Mouse (Mus musculus): ENCODE measurements around the gene H1fx.
A peak's percentile ranks its signal among the peaks of the same experiment; 100 is the strongest.

H1fx gene

DNA sequence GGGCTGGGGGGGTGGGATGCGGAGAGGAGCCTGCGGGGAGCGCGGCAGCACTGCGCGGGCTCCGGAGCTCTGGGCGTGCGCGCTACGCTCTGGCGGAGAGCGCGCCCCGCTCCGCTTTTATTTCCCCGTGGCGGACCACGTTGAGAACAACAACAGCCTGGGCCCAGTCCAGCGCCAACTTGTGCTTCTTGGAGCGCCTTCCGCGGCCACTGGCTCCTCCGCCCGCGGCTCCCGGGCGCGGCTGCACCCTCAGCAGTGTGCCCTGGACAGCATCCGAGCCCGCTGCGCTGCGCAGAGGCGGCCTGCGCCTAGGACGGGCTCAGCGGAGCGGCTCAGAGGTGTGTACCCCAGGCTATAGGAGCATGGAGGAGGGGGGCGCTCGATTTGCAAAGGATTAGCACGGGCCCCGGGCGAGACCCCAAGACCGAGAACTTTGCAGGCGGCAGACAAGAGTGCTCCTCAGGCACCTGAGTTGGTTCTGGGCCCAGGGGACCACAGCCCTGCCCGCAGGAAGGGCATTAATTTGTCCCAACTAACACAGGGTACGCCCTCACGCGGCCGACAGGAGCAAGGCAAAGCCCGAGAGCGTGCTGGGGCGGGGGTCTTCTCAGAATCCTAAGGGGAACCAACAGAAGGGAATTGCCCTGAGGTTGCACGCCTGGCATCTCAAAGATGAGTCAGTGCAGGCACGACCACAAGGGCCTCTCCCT lies at the start of gene H1fx:
H1fx (minus strand) TSS at position 91 of the 710 bp plus-strand sequence.
- no peak for TF ChIP-seq GATA4 (IDR thresholded peaks at IDR 0.05; ENCODE audit: insufficient replicate concordance, low read length)

DNA sequence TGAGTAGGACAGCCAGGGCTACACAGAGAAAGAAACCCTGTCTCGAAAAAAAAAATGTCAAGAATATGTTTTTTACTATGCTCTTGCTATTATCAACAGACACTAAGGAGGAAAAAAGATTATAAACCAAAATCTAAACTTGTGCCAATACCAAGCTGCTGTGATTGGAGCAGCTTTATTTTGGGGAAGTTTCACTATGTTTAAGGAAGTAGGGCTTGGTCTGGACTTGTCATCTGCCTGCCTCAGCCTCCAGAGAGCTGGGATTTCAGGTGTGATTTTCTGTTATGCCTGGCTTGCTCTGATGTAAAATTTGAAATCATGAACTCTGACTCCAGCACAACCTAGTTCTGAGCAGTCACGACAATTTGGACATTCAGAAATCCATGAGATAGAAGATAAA lies 49.0 kb upstream of the H1fx start:
- no peak for TF ChIP-seq GATA4 (IDR thresholded peaks at IDR 0.05; ENCODE audit: insufficient replicate concordance, low read length)

DNA sequence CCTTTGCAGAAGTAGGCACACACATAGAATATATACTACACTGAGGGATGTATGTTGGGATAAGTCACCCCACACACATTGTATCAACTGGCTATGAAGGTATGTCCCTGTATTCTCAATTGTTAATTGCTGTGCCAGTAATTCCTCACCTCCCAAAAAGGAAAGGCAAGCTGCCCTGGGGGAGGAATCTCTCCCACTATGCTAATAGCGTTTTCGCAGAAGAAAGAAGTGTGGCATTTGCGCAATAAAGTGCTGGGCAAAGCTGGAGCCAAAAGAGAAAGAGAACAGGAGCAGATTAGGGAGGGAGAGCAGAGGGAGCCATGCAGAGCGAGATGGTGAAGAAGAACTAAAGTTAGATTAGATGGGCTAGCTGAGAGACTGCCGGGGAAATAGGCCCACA lies 46.0 kb upstream of the H1fx start:
- TF ChIP-seq GATA4 (IDR thresholded peaks at IDR 0.05; ENCODE audit: insufficient replicate concordance, low read length), result no peak

DNA sequence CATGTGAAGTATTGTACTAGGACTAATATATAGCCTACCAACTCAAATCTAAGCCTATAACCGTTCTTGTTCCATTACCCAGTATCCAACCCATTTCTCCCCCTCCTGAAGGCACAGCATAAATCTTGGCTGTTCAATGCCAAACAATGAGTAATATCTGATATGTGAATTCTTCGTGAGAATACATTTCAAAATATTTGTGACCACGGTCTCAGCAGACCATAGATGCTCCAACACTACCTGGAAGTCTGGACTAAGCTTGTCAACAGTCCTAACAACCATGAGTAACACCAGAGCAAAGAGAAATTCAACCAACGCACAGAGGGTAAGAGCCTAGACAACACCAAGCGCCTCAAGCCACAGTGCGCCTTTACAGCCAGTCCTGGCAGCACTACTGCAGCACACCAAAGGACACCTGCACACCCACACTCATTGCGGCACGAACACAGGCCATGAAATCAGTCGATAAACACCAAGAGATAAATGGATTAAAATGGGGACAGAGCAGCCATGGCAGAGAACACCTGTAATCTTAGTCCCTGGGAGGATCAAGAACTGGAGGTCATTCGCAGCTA lies 42.0 kb upstream of the H1fx start:
- TF ChIP-seq GATA4 (IDR thresholded peaks at IDR 0.05; ENCODE audit: insufficient replicate concordance, low read length), result no peak

DNA sequence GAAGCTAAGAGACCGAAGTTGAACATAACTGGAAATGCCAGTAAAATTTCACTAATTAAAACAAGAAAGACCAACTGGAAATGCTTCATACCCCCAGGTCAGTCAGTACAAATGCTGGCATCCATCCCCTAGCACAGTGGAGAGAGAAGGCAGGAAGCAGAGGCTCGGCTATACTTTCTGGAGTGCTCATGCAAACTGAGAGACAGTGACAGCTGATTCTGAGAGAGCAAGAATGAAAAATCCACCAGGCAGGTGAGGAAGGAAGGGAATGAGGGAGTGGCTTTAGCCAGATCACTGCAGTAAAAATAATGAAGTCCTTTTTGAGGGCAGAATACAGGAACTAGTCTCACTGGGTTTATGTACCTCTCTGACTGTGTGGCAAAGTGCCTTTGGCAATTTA lies 37.7 kb upstream of the H1fx start:
- no peak for TF ChIP-seq GATA4 (IDR thresholded peaks at IDR 0.05; ENCODE audit: insufficient replicate concordance, low read length)

DNA sequence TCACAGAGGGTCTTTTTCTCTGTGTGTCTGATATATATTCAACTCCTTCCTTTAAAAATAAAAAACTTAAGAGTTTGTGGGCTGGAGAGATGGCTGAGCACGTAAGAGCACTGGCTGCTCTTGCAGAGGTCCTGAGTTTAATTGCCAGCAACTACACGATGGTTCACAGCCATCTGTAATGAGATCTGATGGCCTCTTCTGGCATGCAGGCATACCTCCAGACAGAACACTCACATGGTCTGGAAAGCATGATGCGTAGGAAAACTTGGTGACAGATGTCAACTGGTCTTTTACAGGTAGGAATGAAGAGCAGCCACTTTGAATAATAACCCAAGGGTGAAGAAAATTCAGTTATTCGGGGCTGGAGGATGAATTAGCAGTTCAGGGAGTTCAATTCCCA lies 36.4 kb upstream of the H1fx start:
- TF ChIP-seq GATA4 (IDR thresholded peaks at IDR 0.05; ENCODE audit: insufficient replicate concordance, low read length), result no peak

DNA sequence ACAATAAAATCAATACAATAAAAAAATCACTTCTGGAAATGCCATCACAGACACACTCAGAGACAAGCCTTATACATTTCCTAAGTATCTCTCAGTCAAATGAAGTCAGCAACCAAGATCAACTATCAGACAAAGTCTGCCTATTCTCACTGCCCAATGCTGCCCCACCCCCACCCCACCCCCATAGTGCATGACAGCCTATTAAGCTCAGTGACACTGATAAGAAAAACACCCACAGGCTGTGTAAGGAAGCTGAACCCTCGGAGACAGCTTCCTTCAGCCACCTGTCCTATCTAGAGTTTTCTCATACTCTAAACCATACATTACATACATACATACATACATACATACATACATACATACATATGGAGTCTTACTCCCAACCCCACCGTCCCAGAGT lies 34.4 kb upstream of the H1fx start:
- TF ChIP-seq GATA4 (IDR thresholded peaks at IDR 0.05; ENCODE audit: insufficient replicate concordance, low read length), result no peak

DNA sequence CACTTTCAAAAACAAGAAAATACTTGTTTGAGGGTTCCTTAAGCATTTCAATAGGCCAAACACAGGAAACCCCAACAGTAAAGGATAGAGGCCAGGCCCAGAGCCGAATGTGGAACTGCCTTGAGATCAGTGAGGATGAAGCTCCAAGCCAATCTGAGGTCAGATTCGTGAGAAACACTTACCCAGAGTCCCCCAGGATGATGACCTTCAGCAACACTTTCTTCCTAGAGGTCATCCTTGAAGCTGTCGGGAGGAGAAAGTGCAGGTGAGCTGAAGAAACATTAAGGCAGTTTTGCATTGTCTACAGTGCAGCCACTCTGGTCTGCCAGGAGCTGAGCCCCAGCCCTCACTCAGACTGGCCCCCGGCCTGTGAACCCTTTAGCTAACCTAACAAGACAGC lies 32.0 kb upstream of the H1fx start:
- no peak for TF ChIP-seq GATA4 (IDR thresholded peaks at IDR 0.05; ENCODE audit: insufficient replicate concordance, low read length)

DNA sequence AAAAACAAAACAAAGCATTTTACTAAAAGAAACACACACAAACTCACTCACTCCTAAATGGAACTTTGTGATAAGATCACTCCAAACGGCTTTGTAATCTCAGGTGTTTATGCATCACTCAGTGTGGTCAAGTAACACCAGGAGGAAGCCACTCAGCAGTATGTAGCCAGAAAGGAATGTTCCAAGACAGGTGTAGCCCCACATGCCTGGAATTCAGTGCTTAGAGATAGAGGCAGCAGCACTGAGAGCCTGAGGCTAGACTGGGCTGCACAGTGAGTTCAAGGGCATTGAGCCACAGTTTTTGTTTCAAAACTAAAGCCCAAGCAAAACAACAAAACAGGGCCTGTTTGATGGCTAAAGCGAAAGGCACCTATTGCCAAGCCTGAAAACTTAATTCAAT lies 31.2 kb upstream of the H1fx start:
- no peak for TF ChIP-seq GATA4 (IDR thresholded peaks at IDR 0.05; ENCODE audit: insufficient replicate concordance, low read length)

DNA sequence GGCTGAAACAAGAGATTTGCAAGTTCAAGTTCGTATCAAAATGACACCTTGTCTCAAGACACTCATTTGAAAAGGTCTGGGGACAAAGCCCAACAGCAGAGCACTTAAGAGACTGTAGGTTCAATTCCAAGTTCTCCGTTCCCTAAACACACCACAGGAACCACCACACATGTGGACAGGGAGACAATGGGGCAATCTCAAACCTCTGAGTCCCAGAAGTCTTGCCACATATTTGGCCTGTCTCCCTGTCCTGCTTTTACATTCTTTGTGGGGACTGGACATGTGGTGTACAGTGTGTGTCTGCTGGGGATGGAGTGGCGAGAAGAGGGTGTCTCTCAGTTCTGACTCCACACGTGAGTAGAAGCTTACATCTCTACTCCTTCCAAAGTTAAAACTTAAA lies 27.8 kb upstream of the H1fx start:
- no peak for TF ChIP-seq GATA4 (IDR thresholded peaks at IDR 0.05; ENCODE audit: insufficient replicate concordance, low read length)

DNA sequence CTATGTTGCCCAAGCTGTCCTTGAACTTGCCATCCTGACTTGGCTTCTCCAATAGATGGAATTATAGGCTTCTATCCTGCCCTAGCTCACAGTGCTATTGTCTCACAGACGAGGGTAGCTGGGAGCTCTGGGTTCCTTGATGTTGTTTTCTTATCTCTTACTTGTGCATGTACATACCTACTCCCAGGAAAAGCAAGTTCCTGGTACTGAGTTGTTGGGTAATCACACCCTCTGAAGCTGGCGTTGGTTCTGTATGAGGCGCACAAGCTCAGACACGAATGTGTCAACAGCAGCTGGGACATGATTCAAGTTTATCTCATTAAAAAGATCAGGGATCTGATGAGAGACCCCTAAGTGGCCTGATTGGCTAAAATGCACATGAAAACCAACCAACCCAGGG lies 22.0 kb upstream of the H1fx start:
- TF ChIP-seq GATA4 (IDR thresholded peaks at IDR 0.05; ENCODE audit: insufficient replicate concordance, low read length), result no peak

DNA sequence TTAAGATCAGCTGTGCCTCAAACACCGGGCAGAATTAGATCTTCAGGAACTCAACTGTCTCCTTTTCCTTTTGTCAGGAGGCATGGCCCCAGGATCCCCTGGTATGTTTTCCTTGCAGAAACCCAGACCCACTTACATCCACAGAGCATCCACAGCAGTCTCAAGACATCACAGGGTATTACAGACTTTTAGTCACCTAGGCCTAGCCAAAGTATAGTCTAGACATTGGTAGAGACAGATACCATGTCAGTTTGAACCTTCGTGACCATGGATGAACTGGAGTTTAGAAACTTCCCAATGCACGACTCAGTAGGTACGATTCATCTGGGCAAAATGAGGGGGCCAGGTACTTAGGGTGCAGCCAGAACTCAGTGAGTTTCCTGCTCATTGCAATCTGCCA lies 16.9 kb upstream of the H1fx start:
- TF ChIP-seq GATA4 (IDR thresholded peaks at IDR 0.05; ENCODE audit: insufficient replicate concordance, low read length), result no peak

DNA sequence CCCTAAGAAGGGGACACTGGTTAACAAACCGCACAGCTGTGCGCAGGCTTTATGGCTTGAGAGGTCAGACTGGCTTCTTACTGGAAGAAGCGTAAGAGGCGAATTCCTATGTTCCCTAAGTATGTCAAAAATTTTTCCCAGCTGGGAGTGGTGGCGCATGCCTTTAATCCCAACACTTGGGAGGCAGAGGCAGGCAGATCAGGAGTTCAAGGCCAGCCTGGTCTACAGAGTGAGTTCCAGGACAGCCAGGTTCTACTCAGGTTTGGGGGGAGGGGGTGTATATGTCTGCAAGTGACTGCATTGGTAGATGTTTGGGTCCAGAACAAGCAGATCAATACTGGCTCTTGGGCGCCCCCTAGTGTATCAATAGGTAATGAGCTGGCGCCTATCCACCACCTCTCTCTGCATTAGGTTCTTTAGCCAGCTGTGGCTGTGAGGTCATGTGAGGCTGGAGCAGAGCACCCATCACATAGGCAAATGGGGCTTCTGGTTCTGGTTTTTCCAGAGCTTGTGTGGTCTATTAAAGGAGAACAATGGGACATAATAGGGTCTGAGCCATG lies 16.3 kb upstream of the H1fx start:
- TF ChIP-seq GATA4 (IDR thresholded peaks at IDR 0.05; ENCODE audit: insufficient replicate concordance, low read length), result no peak

DNA sequence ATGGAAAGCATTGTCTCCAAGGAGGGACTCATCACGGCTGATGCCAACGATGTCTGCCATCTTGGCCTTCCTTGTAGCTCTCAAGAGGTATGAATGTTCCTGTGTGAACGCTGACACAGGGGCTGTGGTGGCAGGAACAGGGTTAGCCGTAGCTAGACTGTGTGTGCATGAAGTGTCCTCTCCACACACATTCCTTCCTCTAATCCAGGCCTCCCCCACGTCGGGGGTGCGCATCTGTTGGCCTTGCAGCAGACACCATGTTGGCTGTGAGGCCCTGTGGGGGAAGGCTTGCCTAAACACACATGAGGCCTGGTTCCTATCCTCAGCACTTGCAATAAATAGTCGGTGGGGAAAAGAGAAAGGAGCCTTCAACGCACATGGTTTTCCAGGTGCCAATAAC lies 15.2 kb upstream of the H1fx start:
- TF ChIP-seq GATA4 (IDR thresholded peaks at IDR 0.05; ENCODE audit: insufficient replicate concordance, low read length), result no peak

DNA sequence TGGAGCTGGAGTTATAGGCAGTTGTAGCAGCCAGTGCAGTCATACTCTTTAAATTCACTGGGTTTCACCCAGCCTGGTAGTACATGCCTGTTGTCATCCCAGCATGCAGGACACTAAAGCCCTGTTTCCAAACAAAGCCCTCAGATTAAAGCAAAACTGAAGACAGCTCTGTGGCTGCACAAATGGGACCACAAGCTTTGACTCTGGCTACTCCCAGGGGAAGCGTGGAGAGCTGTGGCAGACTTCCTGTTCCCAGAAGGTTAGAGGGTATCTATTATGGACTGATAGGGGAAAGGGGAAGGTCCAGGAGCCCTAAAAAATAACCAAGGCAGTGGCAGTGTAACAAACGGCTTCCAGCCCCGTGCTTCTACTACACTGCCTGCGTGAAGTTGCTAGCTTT lies 14.1 kb upstream of the H1fx start:
- peak; percentile 31; the same call in 1 of the 2 replicates for TF ChIP-seq GATA4 (IDR thresholded peaks at IDR 0.05; ENCODE audit: insufficient replicate concordance, low read length)

DNA sequence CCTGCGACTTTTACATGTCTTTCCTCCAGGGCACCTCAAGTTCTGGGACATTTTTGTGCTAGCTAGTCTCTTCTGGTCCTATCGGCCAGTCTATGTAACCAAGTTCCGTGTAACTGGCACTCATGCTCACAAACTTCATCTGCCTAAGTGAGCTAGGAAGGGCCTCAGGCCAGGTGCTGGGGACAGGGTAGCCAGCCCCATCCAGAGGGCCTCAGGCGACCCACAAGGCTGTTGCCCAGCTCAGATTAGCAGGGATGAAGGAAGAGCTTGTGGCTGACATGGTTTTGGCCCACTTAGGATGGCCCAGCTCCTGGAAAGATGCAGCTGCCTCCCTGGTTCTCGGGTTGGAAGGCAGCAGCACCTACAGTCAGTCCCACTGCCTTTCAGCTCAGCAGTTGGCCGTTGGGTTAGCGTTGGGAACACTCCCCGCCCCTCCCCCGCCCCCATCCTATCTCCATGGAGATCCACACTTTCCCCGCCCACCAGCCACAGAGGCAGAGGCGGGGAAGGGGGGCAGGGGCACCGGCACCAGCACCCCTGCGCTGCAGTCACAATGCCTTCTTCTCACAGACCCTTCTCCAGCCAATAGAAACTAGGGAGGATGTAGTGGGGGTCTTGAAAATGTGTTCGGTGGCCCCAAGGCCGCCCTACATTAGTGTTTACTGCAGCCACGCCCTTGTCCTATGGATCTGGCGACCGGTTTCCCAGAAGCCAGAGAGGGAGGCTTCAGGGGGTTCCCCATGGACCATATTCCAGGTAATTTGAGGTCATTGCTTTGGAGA lies 12.5 kb upstream of the H1fx start:
- no peak for TF ChIP-seq GATA4 (IDR thresholded peaks at IDR 0.05; ENCODE audit: insufficient replicate concordance, low read length)
